Mouse (Mus musculus) layer of hippocampus, postnatal 10 days (tissue): Measurements from ENCODE around the gene Ptpn13. TPM values are rescaled to one million over a fixed set of nuclear protein-coding genes. Genes with fewer than 3 reads are reported as not detected.

Experiments used
- DNase-seq, 2 experiments: peaks; one replicate each; pipeline ENCODE4 v3.0.0; 2021; ENCODE audit warnings: low spot score in 2 of 2
- total RNA-seq, 2 experiments: library from RNA; stranded (reverse); gene quantifications; 2 replicates each; pipeline ENCODE4 v1.2.3; 2021

Gene Ptpn13
- total RNA-seq, 2 experiments from 2014 or later, result 9.5 to 11.2 TPM

DNA sequence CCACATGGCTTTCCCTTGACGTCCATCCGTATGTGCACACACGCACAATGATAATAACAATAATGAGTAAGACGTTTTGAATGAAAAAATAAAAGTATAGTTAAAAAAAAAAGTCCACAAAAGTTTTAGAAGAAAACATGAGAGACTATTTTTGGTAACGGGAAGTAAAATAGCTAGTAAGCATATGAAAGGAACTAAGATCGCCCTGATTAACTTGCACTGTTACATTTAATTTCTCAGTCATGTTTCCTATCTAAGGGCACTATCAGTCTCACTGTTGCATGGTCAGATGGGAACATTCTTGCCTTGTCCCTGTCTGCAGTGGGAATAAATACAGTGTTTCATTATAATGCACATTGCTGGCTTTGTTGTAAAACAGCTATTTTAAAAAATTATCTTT, 2.4 kb upstream of the Ptpn13 start:
- no peak for DNase-seq

DNA sequence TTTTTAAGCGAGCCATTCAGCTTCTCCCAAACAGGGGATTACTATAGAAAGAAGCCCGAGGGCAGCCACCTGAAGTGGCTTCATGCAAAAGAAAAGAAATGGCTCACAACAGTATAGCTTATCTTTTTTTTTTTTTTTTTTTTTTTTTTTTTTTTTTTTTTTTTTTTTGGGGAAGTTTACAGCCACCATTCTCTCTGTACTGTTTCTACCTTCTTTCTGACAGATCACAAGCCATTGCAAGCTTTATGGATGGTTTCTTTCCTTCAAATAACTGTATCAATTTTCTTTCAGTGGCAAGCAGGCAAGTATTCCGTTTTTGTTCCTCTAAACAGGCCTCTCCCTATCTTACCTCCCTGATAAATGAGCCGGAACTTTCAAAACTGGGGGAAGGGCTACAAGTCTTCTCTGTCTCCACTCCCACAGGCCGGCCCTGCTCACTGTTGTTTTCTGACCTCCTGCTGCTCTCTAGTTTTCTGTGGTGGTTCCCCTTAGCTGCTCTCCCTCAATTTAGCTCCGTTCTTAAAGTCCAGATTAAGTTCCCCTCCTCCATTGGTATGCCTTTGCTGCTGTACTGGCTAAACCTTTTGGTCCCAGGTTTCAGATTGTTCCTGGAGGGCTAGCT, 1.6 kb upstream of the Ptpn13 start:
- no peak for DNase-seq

DNA sequence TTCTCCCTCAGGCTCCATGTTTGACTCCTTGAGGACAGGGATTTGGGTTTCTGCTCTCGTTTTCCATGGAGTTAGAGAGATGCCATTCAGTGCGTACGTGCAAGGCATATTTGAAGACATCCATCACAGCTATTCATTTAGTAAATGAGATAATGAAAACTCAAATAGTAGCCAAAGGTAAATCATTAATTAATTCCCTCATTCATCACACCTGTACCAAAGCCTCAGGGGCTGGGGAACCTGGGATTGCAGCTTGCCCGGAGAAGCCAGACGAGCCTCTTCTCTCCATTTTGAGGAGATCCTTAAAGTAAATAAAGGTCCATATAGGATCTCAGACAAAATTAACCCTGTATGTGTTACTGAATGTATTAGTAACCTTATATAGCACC, 1.1 kb upstream of the Ptpn13 start:
- DNase-seq, result no peak

DNA sequence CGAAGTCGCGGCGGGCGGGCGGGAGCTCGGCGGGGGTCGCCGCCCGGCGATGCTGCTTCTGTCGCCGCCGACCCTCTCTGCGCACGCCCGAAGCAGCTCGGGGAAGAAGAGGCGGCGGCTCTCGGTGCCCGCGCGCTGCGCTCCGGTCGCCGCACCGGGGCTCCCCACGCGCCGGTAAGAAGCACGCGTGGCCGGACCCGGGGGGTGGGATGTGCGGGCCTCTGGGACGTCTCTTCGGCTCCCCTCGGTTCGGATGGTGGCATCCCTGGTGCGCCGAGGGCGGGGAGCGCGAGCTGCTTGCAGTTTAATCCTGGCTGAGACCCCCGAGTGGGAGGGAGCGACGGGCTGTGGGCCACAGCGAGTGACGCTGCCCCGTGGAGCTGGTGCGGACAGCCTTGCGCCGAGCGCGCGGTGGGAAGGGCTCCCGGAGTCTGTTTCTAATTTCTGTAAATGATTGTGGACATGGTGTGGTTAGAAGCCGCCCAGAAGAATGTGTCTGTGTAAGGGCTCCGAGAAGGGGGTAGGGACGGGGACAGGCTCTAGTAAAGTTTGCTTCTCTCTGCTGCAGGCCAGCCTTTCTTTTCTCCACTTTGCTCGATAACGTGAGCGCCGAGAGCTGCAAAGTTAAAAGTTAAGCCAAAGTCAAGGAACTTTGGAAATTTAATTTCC, 505 bp downstream of the Ptpn13 start:
- peak; percentile 41 to 56 for DNase-seq

DNA sequence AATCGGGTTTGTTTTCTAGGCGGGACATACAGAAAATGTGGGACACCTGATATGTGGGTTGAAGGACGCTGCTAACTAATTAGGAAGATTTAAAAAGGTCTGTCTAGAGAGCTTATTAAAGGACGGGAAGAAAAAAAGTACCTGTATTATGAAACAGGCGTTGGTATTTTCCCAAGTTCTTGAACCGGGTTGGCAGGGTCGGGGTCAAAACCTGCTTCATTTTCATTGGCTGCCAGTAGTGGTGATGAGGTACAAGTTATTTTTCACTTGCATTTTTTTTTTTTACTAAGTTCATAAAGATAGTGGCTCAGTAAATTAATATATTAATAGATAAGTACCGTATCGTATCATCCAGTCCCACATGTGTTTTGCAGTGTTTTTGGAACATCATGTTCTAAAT, 1.3 kb downstream of the Ptpn13 start:
- DNase-seq, result no peak

DNA sequence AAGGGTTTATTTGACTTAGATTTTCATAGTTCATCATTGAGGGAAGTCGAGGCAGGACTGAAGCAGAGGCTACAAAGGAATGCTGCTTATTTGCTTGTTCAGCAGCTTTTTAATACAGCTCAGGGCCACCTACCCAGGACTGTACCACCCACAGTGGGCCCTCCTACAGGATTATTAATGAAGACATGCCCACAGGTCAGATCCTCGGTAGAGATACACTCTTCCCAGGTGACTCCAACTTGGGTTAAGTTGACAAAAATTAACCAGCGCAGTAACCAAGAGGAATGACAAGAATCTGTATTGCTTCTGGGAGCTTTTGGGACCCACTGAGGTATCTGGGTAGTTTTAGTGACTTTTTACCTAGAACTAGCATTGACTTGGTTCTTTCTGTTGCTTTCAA, 6.0 kb downstream of the Ptpn13 start:
- no peak for DNase-seq

DNA sequence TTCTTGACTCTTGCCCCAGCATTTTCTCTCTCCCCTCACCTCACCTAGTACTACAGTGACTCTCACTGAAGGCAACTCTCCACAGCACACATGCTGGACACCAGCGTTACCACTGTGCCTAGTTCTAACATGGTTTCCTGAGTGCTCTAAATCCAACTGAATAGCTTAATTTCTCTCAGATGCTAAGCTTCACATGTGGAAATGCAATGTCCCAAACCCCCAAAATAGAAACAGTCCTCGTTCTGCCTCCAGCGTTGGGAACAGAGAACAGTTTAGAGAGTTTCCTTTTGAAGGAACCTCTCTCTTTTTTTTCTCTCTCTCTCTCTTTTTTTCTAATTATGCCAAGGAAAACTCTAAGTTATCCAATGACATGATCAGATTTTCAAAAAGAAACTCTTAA, 6.5 kb downstream of the Ptpn13 start:
- no peak for DNase-seq

DNA sequence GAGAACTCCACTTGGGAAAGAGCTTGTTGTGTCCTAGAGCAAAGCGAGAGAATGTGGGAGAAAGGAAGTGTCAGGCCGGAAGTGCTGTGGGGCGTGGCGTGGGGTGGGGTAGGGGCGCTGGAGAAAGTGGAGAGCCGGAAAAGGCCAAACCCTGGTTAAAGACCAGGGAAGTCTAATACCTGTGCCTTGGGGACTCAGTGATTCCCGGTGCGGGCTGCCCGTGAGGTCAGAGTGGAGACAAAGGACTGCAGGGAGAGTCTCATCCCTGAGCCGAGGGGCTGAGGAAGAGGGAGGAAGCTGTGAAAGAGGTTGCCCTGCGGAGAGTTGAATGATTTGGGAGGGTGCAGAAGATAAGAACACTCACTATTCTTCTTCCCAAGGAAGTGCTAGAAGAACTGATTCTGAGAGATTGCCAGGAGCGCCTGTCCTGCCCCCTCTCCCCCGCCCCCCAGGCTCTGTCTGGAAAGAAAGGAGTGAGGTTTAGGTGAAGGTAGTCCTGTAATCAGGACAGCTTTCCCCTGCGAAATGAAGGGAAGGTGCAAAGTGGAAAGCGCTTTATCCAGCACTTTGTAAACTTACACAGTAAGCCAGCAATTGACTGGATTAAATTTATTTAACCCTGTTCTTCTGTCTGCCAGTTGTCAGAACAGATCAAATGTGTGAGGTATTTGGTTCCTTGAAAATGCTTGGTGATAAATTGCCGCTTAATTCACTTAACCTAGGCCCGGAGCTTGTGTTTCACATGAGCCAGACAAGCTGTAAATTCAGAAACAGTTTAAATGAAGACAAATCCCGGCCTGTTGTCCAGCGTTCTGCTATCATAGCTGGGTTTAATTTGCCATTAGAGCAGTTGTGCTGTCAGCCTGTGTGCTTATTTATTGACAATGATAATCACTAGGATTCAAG, 11.3 kb downstream of the Ptpn13 start:
- no peak for DNase-seq

DNA sequence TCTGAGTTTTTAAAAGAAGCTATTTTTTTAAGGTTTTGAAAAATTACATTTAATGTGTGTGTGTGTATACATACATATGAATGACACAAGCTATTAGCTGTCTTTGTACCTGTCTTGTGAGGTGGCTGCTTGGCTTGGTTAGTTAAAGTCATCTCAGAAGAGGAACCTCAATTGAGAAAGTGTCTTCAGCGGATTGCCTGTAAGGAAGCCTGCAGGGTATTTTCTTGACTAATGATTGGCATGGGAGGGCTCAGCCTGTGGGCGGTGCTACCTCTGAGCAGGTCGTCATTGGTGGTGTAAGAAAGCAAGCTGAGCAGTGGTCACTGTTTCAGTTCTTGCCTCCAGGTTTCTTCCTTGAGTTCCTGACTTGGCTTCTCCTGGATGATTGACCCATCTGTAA, 12.7 kb downstream of the Ptpn13 start:
- no peak for DNase-seq

DNA sequence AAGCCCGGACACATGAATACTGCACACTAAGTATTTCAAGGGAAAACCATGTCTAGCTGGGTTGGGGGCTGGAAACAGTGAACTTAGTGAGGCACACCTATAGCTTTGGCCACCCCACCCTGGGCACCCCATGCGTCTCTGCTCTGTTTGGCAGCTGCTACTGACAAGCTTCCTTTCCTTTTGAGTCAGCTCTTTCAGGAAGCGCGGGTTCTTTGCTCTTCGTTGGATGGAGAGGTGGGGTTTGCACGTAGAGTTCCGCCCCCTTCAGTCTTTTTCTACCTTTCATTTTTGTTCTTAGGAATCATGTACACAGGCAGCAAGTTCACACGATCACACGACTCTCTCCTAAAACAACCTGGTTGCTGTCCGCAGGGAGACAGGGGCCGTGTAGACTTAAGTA, 14.2 kb downstream of the Ptpn13 start:
- no peak for DNase-seq

DNA sequence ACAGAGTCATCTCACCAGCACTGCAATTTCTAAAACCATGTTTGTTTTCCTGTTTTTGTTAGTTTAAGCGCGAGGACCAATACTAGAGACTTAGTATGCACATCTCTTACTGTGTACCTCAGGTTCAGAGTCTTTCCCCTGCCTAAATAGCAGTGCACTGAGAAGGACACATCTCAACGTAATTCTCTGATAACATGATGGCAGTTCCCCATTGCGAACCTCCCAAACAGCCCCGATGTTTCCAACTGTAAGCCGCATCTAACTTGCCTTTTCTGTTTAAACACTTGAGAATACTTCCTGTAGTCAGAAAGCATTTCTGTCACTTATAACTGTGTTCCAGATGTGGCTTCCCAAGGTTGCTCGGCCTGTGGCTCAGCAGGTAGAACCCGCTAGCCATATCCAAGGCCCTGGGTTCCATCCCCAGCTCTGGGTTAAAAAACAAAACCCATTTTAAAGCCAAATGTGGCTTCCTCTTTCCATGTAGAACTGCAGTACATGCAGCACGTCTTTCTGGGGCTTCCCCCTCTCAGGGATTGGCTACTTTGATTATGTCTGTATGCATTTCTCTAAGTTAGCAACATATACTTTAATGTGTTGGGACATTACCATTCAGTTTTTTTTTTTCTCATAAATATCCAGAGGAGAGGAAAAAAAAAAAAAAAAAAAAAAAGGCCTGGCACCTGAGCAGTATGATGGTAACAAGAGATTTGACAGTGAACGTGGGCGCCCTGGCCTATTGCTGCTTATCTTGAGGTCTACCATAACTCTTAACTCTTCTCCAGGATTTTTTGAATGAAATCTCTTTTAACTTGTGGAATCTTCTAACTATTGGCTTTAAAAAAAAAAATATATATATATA, 15.7 kb downstream of the Ptpn13 start:
- no peak for DNase-seq

DNA sequence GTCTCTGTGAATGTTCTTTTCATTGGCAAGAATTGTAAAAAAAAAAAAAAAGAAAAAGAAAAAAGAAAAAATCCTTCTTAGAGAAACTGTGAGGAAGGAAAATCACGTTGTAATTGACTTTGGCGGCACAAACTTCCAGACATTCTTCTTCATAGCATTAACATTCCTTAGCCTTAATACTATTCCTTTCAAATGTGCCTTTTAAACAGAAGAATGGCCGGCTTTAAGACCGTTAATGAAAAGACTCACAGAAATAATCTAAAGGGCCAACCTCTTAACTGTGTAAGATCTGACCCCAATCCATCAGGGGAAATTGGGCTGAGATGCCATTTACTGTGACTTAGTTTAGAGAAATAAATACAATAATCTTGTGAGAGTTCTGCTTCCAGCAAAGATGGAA, 16.7 kb downstream of the Ptpn13 start:
- DNase-seq, result no peak

DNA sequence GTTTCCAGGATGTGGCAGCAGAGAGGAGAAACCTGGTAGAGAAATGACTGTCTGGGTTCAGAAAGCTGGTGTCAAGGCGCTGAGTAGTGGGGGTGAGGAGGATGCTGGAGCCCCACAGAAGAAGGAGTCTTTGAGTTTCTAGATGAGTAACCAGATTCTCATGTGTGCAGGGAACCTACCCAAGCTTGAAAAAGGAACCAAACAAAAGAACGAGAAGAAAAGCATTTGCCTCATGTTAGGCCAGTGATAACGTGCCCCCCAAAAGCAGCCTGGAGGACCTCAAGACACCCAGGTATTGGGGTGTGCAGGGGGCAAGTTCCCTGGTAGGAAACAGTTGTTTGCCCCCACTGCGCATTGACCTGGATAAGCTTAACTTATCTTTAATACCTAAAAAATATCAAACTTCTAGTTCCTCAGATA, 17.3 kb downstream of the Ptpn13 start:
- no peak for DNase-seq

DNA sequence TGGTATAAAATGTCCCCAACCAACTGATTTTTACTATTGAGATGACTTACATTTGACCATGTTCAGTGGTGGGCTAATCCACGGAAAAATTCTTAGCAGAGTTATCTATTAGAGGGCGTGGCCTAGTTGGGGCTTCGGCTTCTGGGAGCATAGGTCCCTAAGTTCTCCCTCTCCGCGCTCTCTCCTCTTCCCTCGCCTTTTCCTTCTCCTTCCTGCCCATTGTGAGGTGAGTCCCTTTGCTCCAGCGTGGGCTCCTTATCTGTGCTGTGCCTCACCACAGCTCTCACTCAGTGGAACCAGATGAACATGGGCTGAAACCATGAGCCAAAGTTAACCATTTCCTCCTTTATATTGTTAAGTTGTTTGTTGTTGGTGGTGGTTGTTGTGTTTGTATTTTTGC, 17.9 kb downstream of the Ptpn13 start:
- DNase-seq, result no peak

DNA sequence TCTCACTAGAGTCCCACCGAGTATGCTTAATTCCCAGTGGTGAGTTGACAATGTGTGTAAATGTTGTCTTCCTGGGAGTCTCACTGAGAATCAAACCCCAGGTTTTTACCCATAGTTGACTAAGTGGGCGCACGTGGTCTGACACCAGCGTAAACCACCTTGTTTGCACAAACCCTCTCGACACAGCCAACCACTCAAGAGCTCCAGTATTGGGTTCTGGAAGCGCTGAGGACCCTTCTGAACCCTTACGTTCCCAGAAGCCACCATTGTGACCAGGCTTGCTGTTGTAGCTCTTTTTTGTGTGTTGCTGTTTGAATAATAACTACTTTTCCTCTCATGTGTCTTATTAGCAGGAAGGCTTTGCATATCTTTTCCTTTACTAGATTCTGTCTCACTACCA, 20.4 kb downstream of the Ptpn13 start:
- no peak for DNase-seq

DNA sequence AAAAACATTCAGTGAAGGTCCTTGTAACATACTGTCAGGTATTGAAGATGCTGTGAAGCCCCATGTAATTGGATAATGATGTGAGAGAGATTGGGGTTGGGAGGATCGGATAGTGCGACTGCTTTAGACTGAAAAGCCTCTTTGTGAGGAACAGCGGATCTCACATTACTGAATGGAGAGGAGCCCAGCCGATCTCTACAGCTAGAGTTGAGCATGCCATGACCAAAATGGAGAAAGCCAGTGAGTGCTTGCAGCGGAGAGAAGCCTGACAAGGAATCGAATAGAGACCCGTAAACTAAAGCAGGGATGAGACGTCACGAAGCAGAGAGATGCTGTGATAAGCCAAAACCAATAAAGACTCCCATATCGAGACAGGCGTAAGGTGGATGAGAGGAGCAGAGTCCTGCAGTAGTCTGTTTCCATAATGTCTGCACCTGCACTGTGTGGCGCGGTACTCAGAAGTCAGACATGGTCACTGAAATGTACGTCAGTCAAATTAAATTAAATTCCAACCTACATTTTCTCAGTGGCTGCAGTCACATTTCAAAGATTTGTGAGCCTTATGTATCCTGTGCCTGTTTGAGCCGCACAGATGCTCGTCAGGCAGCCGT, 22.9 kb downstream of the Ptpn13 start:
- DNase-seq, result no peak

DNA sequence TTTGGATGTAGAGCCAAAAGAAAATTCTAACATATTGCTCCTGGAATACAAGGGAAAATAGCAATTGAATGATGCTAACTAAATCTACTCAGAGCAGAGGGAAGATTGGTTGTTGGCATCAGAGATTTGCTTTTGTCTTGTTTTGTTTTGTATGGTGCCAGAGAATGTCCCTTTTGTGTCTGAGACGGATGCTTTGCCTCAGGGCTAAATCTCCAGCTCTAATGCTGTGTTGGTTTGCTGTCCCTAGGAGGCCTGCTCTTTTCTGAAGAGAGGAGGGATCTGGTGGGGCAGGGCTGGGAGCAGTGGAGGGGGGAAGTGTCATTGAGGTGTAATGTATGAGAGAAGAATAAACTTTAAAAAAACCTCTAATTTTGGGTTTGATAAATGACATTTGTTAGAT, 23.5 kb downstream of the Ptpn13 start:
- no peak for DNase-seq

DNA sequence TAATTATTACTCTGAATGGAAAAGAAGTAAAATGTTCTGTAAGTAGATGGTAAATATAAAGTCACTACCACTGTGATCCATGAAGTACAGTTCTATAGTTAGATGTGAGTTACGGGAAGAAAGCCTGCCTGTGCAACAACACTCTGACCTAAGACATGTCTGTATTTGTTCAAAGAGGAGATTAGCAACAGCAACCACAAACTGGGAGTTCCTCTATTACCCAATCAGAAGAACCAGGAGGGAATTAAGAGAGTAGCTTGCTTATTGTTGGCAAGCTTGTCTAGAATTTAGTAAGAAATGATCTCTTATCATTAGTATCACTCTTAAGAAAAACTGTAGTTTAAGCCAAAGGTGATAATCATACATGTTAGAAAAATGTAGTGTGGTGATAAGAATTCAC, 25.7 kb downstream of the Ptpn13 start:
- DNase-seq, result no peak

DNA sequence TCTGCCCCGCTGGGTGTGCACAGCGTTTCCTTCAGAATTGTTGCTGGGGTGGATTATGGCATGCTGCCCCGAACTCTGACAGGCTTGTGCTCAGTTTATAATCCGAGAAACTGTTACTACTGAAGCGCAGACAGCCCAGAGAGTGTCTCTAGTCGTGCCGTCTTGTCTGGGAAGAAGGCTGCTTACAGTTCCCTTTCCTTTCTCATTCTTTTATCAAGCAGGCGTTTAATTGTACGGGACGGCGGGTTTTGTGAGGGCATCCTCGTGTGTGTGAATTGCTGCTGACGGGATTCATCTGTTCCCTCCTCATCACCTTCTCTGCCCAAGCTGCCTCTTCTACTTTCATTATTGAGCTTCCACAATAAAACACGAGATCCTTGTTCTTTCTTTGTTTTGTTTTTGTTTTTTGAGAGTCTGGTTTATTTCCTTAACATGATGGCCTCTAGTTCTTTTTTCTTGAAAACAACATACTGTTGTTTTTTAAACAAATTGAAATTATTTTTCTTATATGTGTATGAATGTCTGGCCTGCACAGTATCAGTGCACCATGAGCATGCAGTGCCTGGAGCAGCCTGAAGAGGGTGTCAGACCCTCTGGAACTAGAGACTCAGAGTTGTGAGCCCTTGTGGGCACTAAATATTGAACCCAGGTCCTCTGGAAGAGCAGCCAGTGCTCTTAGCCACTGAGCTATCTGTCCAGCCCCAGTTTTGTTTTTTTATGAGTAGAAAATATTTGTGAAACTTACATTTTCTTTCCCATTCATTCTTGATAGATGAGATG, 28.6 kb downstream of the Ptpn13 start:
- DNase-seq, result no peak

DNA sequence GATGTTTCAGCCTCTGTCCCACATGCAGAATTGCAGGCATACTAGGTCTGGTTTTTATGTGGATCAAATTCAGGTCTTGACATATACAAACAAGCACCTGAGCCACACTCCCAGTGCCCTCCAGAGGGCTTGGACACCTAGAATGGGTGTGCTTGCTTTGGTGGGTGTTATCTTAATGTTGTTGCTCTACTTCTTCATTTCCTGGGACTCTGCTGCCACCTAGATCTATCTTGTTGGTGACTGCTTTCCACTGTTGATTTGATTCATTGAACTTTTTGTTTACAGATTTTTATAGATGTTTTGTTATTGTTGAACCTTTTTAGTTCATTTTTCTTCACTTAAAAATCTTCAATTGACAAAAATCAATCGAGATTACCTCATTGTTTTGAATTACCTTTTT, 31.8 kb downstream of the Ptpn13 start:
- DNase-seq, result no peak
